Mouse (Mus musculus): ENCODE measurements around the gene Fgfr2.

Fgfr2 gene

GRCm38 (mm10) chr7:133123244-133123998, at the start of gene Fgfr2:
Fgfr2 (minus strand) TSS chr7:133123350.
- DNase-seq (ENCODE audit: low spot score) = peak; percentile 69

- peak; percentile 61 for DNase-seq (ENCODE audit: low spot score)
Measured at GRCm38 (mm10) chr7:133171403-133172032, 48.4 kb upstream of the Fgfr2 start.

- no peak for DNase-seq (ENCODE audit: low spot score)
Measured at GRCm38 (mm10) chr7:133168928-133169327, 45.8 kb upstream of the Fgfr2 start.

GRCm38 (mm10) chr7:133167903-133168302, 44.8 kb upstream of the Fgfr2 start:
- no peak for DNase-seq (ENCODE audit: low spot score)

- no peak for DNase-seq (ENCODE audit: low spot score)
Measured at GRCm38 (mm10) chr7:133164770-133165169, 41.6 kb upstream of the Fgfr2 start.

GRCm38 (mm10) chr7:133163011-133163410, 39.9 kb upstream of the Fgfr2 start:
- no peak for DNase-seq (ENCODE audit: low spot score)

GRCm38 (mm10) chr7:133162131-133162530, 39.0 kb upstream of the Fgfr2 start:
- DNase-seq (ENCODE audit: low spot score) = peak; percentile 38

- no peak for DNase-seq (ENCODE audit: low spot score)
Measured at GRCm38 (mm10) chr7:133161362-133162080, 38.4 kb upstream of the Fgfr2 start.

- no peak for DNase-seq (ENCODE audit: low spot score)
Measured at GRCm38 (mm10) chr7:133159519-133159918, 36.4 kb upstream of the Fgfr2 start.

- no peak for DNase-seq (ENCODE audit: low spot score)
Measured at GRCm38 (mm10) chr7:133155621-133156020, 32.5 kb upstream of the Fgfr2 start.

GRCm38 (mm10) chr7:133154846-133155245, 31.7 kb upstream of the Fgfr2 start:
- DNase-seq (ENCODE audit: low spot score) = no peak

- no peak for DNase-seq (ENCODE audit: low spot score)
Measured at GRCm38 (mm10) chr7:133139689-133140336, 16.7 kb upstream of the Fgfr2 start.

- no peak for DNase-seq (ENCODE audit: low spot score)
Measured at GRCm38 (mm10) chr7:133133552-133133951, 10.4 kb upstream of the Fgfr2 start.

GRCm38 (mm10) chr7:133132702-133133101, 9.6 kb upstream of the Fgfr2 start:
- DNase-seq (ENCODE audit: low spot score) = no peak

GRCm38 (mm10) chr7:133124701-133125485, 1.7 kb upstream of the Fgfr2 start:
- peak; percentile 37 for DNase-seq (ENCODE audit: low spot score)

- DNase-seq (ENCODE audit: low spot score) = peak; percentile 89
Measured at GRCm38 (mm10) chr7:133123999-133124700, 1.0 kb upstream of the Fgfr2 start, which contains the start of gene Ctbp2. Ctbp2 (minus strand) TSS chr7:133124354.

- DNase-seq (ENCODE audit: low spot score) = peak; percentile 58
Measured at GRCm38 (mm10) chr7:133122379-133123243, 539 bp downstream of the Fgfr2 start.

- peak; percentile 37 for DNase-seq (ENCODE audit: low spot score)
Measured at GRCm38 (mm10) chr7:133121661-133122378, 1.3 kb downstream of the Fgfr2 start.

- no peak for DNase-seq (ENCODE audit: low spot score)
Measured at GRCm38 (mm10) chr7:133121080-133121607, 2.0 kb downstream of the Fgfr2 start.

Data from urinary bladder, postnatal 14 days (tissue).